Mouse (Mus musculus) midbrain, embryonic 14.5 days (tissue): ENCODE results near the gene Mybph. TPM values are rescaled to one million over a fixed set of nuclear protein-coding genes. Genes with fewer than 3 reads are reported as not detected.

ENCODE experiments used
- ATAC-seq: fragments of 200-750 bp; cut with Nextera tagmentation; 2 replicates; pipeline ENCODE4 v1.8.0; 2017; ENCODE audit warnings: moderate number of reproducible peaks, moderate library complexity; ENCODE audit not compliant: low FRiP score, low TSS enrichment
- DNase-seq: peaks from one replicate; pipeline ENCODE4 v3.0.0-alpha.2; 2015
- H3K27ac ChIP-seq: fragments of 300-500 bp; sonication (generic); replicated peaks from 2 replicates; pipeline ENCODE4 v1.5.1; 2014; ENCODE audit warnings: mild to moderate bottlenecking, low read depth, low read length, moderate library complexity
- H3K27me3 ChIP-seq: fragments of 300-500 bp; sonication (generic); 2 replicates; pipeline ENCODE4 v1.6.1; 2014; ENCODE audit warnings: low read length, control low read depth, mixed read lengths; ENCODE audit not compliant: control insufficient read depth, insufficient read depth
- H3K36me3 ChIP-seq: fragments of 300-500 bp; sonication (generic); 2 replicates; pipeline ENCODE4 v1.6.1; 2014; ENCODE audit warnings: low read length, control low read depth; ENCODE audit not compliant: control insufficient read depth, insufficient read depth
- H3K4me1 ChIP-seq: fragments of 300-500 bp; sonication (generic); 2 replicates; pipeline ENCODE4 v1.6.1; 2014; ENCODE audit warnings: mild to moderate bottlenecking, antibody characterized with exemption, low read length, control low read depth; ENCODE audit not compliant: control insufficient read depth, insufficient read depth
- H3K4me2 ChIP-seq: fragments of 300-500 bp; sonication (generic); 2 replicates; pipeline ENCODE4 v1.6.1; 2014; ENCODE audit warnings: mild to moderate bottlenecking, low read length, moderate library complexity
- H3K4me3 ChIP-seq: fragments of 300-500 bp; sonication (generic); replicated peaks from 2 replicates; pipeline ENCODE4 v1.5.1; 2014; ENCODE audit warnings: low read depth, low read length
- H3K9ac ChIP-seq: fragments of 300-500 bp; sonication (generic); replicated peaks from 2 replicates; pipeline ENCODE4 v1.6.1; 2014; ENCODE audit warnings: mild to moderate bottlenecking, low read length, moderate library complexity
- H3K9me3 ChIP-seq: fragments of 300-500 bp; sonication (generic); 2 replicates; pipeline ENCODE4 v1.6.1; 2016; ENCODE audit warnings: low read length, control low read depth, mixed read lengths; ENCODE audit not compliant: control insufficient read depth
- WGBS: fragments of 180-500 bp; shearing (Covaris S2); extraction: QIAGEN DNeasy Blood & Tissue Kit; methylation state at CpG from one replicate; pipeline ENCODE4 v1.1.7; 2014; 5-methylcytosine and 5-hydroxymethylcytosine counted together
- polyA plus RNA-seq: library from polyadenylated mRNA; unstranded; fragments of >200 nt; fragmentation: Nextera tagmentation; extraction: Ambion mirVana; gene quantifications from 2 replicates; pipeline ENCODE4 v1.2.1, GENCODE M21; 2014

The Mybph gene
- polyA plus RNA-seq, 1 experiment from 2014 or later: 0.12 TPM

GRCm38 (mm10) chr1:134168985-134169697, 24.1 kb upstream of the Mybph start:
- no peak for ATAC-seq
- no peak overlapping the region for H3K4me3 ChIP-seq
- H3K9ac ChIP-seq: no peak overlapping the region
- H3K27ac ChIP-seq: no peak overlapping the region
- DNase-seq: no peak
- H3K9me3 ChIP-seq: no peaks in the 10 kb centered on the region
- no peak overlapping the region for H3K4me2 ChIP-seq
- H3K27me3 ChIP-seq: no peaks in the 10 kb centered on the region
- 88% methylated on average over 8 of the region's 8 CpGs for WGBS
- no peaks in the 10 kb centered on the region for H3K36me3 ChIP-seq
- no peaks in the 10 kb centered on the region for H3K4me1 ChIP-seq

- Histone ChIP-seq H3K9me3 (no peaks in the 10 kb centered on the region), H3K36me3 (no peaks in the 10 kb centered on the region), H3K27ac (no peak overlapping the region), H3K9ac (no peak overlapping the region), H3K4me2 (no peak overlapping the region), H3K27me3 (no peaks in the 10 kb centered on the region), H3K4me3 (no peak overlapping the region), H3K4me1 (no peaks in the 10 kb centered on the region)
- WGBS: 67% methylated on average over 7 of the region's 7 CpGs
- ATAC-seq (no peak), DNase-seq (no peak)
Measured at GRCm38 (mm10) chr1:134173081-134173480, 20.2 kb upstream of the Mybph start.

- Histone ChIP-seq H3K36me3 (no peaks in the 10 kb centered on the region), H3K4me3 (no peak overlapping the region), H3K27me3 (no peaks in the 10 kb centered on the region), H3K9ac (no peak overlapping the region), H3K4me2 (no peak overlapping the region), H3K4me1 (no peaks in the 10 kb centered on the region), H3K9me3 (no peaks in the 10 kb centered on the region), H3K27ac (no peak overlapping the region)
- ATAC-seq (no peak), DNase-seq (no peak)
- WGBS: 87% methylated on average over 5 of the region's 5 CpGs
Measured at GRCm38 (mm10) chr1:134177976-134178375, 15.3 kb upstream of the Mybph start.

GRCm38 (mm10) chr1:134182025-134182424, 11.2 kb upstream of the Mybph start, which contains the start of gene Chil1:
Chil1 (plus strand) TSS chr1:134182176.
- 59% methylated on average over 4 of the region's 4 CpGs for WGBS
- ATAC-seq: no peak

GRCm38 (mm10) chr1:134184089-134184488, 9.2 kb upstream of the Mybph start:
- Histone ChIP-seq H3K9me3 (no peaks in the 10 kb centered on the region), H3K36me3 (no peaks in the 10 kb centered on the region), H3K27me3 (no peaks in the 10 kb centered on the region), H3K4me1 (peaks cover 16% of the 10 kb centered on the region), H3K27ac (no peak overlapping the region), H3K9ac (no peak overlapping the region), H3K4me2 (no peak overlapping the region), H3K4me3 (no peak overlapping the region)
- 87% methylated on average over 4 of the region's 4 CpGs for WGBS
- DNase-seq: no peak
- no peak for ATAC-seq

More at GRCm38 (mm10) chr1:134182025-134182424, 11.2 kb upstream of the Mybph start, which contains the start of gene Chil1:
- Histone ChIP-seq H3K4me2 (no peak within 1 kb of the TSS), H3K27me3 (no peaks in the 10 kb centered on the region), H3K36me3 (no peaks in the 10 kb centered on the region), H3K9me3 (no peaks in the 10 kb centered on the region), H3K9ac (no peak within 1 kb of the TSS), H3K27ac (no peak within 1 kb of the TSS), H3K4me1 (no peaks in the 10 kb centered on the region), H3K4me3 (no peak within 1 kb of the TSS)
- DNase-seq: no peak

- peak overlapping the region; percentile 65 for H3K27ac ChIP-seq
- no peak for ATAC-seq
- no peak overlapping the region for H3K4me2 ChIP-seq
- no peak overlapping the region for H3K4me3 ChIP-seq
- H3K9me3 ChIP-seq: no peaks in the 10 kb centered on the region
- 47% methylated on average over 5 of the region's 5 CpGs for WGBS
- no peaks in the 10 kb centered on the region for H3K27me3 ChIP-seq
- H3K9ac ChIP-seq: no peak overlapping the region
- H3K4me1 ChIP-seq: peaks cover 22% of the 10 kb centered on the region
- DNase-seq: peak; percentile 65
- H3K36me3 ChIP-seq: no peaks in the 10 kb centered on the region
Measured at GRCm38 (mm10) chr1:134188217-134188616, 5.0 kb upstream of the Mybph start.

GRCm38 (mm10) chr1:134188989-134189729, 4.1 kb upstream of the Mybph start:
- Histone ChIP-seq H3K27me3 (no peaks in the 10 kb centered on the region), H3K4me3 (no peak overlapping the region), H3K4me2 (peak overlapping the region; percentile 18; the same call in 1 of the 2 replicates), H3K36me3 (no peaks in the 10 kb centered on the region), H3K9ac (no peak overlapping the region), H3K4me1 (peaks cover 22% of the 10 kb centered on the region), H3K27ac (peak overlapping the region; percentile 65), H3K9me3 (no peaks in the 10 kb centered on the region)
- peak; percentile 68 for DNase-seq
- WGBS: 21% methylated on average over 12 of the region's 12 CpGs
- peak; percentile 48; the same call in 1 of the 2 replicates for ATAC-seq

GRCm38 (mm10) chr1:134191192-134191591, 2.1 kb upstream of the Mybph start:
- ATAC-seq (no peak), DNase-seq (no peak)
- Histone ChIP-seq H3K4me3 (no peak overlapping the region), H3K9ac (no peak overlapping the region), H3K4me2 (no peak overlapping the region), H3K27me3 (no peaks in the 10 kb centered on the region), H3K9me3 (no peaks in the 10 kb centered on the region), H3K4me1 (peaks cover 22% of the 10 kb centered on the region), H3K27ac (no peak overlapping the region), H3K36me3 (no peaks in the 10 kb centered on the region)
- 85% methylated on average over 5 of the region's 5 CpGs for WGBS
